Mouse (Mus musculus) urinary bladder, postnatal 36 days (tissue): ENCODE data around the gene Tnfrsf18.

Experiments used
- DNase-seq, 2 experiments: peaks; one replicate each; pipeline ENCODE4 v3.0.0; 2022; ENCODE audit warnings: low spot score in 2 of 2, mixed read lengths in 1 of 2

Tnfrsf18 gene

DNA sequence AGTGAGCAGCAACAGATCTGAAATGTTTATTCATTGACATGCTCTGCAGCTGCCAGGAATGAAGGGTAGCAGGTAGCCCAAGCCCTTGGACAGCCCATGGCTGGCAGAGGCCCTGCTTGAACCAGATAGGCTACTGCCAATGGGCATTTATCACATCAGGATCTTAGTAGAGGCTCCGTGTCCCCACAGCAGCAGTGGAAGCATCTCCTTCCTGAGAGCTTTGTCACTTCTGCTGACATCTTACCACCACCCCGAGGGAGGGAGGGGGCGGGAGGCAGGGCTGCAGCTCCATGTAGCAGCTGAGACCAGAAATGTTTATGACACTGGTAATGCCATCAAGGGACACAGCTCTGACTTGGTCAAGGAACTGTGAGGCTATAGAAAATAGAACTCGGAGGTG lies 6.9 kb downstream of the Tnfrsf18 start:
- no peak for DNase-seq

DNA sequence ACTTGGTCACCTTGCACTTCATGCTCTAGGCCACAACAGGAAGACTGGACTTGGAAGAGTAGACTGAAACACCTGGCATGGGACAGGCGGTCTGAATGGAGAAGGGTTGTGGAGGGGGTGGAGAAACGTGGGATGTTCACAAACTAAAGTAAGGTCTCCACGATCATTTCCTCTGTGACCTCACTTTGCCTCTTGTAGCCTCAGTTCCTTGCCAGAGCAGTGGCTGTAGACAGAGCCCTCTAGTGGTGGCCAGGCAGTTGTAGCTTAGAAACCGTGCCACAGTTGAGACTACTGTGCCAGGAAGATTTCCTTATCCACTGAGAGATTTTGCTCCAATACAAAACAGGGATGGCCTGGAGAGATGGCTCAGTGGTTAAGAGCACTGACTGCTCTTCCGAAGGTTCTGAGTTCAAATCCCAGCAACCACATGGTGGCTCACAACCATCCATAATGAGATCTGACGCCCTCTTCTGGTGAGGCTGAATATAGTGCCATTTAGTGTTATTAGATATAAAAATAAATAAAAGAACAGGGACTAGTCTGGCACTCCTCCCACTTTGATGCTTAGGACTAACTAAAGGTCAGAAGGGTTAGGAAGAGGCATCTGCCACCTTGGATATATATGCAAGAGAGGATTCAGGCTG lies 7.6 kb downstream of the Tnfrsf18 start:
- DNase-seq: peak in 1 of 2 experiments; percentile 35

DNA sequence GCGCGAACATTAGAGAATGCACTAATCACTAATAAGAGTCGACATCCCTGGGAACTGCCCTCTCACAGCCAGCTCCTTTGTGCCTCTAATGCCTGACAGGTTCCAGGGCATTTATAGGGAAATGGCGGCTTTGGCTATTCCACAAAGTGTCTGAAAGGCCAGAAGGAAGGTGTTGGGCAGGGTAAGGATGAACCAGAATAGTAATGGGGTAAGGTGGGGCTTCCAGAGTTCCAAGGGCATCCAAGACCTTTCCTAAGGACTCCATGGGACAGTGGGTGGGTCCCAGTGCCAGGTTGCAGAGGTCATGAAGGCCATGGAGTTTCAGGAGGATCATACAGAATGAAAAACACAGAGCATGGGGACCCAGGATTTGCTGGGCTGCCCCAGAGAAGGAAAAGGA lies 8.3 kb downstream of the Tnfrsf18 start:
- DNase-seq: no peak

DNA sequence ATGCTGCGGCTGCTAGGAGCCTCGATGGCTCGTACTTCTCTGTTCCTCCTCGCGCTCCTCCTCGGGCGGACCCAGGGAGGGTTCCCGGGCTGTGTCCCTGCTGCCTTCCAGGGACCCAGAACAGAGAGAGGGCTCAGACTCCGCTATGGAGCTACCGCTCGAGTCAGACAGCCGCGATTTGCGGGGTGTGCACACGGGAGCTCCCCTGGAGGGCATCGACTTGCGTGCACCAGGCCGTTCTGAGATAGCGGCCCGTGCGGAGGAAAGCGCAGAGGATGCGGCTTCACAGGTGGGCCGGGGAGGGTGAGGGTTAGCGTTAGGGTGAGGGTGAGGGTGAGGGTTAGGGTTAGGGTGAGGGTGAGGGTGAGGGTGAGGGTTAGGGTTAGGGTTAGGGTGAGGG lies 8.9 kb downstream of the Tnfrsf18 start:
- no peak for DNase-seq

DNA sequence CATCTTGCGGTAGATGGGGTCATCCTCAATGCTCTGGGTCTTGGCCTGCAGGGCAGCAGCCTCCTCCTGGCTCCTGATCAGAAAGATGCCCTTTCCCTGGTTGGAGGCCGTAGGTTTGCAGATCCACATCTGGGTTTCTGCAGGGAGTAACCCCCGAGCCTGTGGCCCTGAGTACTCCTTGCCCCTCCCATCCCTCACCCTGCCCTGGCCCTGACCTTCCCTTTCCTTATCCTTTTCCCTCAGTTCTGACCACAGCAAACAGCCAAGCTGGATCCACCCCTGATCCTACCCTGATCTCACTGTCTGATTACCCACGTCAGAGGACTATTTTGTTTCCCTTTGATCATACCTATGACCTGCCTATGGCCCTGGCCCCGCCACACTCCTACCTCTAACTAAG lies 18.8 kb downstream of the Tnfrsf18 start:
- no peak for DNase-seq

DNA sequence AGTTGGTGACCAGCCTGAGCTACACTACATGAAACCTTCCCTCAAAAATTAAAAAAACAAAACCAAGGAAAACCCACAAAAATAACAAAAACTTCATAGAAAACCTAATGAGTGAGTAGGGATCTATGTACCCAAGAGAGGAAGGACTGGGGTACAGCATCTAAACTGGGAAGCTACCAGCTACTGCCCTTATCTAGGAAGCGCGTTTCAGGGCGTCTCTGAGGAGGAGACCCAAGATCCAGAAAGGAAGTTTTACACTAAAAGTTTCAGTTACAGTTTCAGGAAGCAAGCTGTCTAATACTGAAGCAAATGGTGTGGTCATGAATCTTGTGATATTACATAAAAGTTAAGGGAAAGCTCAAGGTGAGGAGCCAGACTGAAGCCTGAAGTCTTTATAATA lies 23.8 kb downstream of the Tnfrsf18 start:
- no peak for DNase-seq

DNA sequence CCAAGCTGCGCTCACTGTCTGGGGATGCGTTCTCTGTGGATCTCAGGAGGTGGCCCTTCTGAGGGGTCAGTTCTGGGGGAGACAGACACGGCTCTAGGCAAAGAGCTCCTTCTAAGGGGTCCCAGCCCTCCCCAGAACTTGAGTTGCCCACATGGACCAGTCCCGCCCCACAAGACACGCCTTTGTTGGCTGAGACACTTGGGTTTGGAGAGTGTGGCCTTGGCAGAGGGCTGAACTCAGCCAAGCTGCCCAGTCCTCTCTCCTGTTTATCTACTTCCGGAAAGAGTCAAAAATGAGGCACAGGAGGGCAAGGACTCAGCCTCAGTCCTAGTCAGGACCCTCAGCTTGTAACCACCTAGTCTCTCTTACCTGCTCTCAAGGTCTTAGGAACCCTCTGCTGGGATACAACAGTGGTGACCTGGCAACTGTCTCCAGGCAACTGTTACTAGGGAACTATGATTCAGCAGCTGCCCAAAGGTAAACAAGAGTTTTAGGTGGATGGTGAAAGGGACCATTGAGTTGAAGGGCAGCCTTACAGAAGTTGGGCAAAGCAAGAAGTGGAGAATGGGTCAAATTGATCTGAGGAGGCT lies 24.5 kb downstream of the Tnfrsf18 start:
- DNase-seq: no peak

DNA sequence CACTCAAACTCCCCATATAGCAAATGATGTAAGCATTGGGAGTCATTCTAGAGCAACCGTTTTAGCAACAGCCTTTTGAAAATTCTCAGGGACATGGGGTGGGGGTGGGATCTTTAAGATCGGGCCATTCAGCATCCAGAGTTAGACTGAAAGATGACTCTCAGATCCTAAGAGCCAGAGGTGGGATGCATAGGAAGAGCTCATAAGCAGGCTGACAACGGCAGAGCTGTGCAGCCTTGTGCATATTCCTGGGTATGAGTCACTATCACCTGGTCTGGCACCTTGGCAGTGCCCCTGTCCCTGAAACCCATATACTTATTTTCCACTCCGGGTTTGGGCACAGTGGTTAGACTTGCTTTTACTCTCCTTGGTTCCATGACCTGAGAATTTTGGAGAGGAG lies 27.1 kb downstream of the Tnfrsf18 start:
- DNase-seq: no peak

DNA sequence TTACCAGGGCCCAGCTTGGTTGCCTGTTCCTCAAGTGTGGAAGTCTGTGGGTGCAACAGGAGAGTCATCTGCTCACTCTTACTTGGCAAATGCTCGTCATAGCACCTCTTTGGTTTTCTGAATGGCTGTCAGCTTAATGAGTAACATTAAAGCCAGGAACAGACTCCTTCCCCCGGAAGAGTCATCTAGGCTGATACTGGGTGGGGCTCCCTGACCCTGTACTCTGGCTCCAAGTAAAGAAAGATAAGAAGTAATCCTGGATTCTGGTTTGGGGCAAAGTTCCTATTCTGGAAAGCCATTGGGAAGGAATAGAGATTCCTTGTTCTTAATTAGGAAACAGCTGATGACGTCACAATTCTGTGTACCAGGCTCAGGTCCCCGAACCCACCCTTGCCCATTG lies 28.2 kb downstream of the Tnfrsf18 start:
- no peak for DNase-seq

DNA sequence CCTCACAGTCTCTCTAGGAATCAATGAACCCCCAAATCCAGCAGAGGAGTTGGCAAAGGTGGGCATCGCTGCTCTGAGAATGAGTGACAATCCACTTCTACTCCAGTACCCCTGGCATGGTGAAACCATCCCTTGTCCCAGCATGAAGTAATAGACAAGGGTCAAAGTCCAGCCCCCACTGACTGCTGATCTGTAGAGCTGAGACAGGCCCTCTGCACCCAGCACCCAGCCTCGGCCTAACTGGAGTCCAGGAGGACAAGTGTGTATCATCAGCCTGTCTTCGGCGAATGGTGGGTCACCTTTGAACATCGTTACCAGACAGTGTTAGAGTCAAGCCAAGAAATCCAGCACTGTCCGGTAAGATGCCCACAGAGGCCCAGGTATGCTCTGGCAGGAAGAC lies 28.6 kb downstream of the Tnfrsf18 start:
- no peak for DNase-seq

DNA sequence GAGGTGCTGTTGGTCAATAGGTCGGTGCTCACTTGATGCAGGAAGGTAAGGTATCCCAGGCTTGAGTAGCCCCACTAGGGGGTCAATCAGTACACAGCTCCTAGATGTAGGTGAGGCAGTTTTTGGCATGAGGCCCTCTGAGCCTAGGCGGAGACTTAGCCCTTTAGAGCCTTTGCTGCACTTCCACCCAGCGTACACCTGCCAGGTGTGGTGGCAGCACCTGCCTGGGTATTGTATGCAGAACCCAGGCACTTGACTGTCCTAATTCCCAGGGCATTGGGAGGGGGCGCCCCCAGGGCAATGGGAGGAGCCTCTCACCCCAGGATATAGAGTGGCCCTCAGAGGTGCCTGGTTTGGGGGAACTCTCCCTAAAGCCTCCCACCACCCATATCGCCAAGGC lies 29.2 kb downstream of the Tnfrsf18 start:
- DNase-seq: no peak

DNA sequence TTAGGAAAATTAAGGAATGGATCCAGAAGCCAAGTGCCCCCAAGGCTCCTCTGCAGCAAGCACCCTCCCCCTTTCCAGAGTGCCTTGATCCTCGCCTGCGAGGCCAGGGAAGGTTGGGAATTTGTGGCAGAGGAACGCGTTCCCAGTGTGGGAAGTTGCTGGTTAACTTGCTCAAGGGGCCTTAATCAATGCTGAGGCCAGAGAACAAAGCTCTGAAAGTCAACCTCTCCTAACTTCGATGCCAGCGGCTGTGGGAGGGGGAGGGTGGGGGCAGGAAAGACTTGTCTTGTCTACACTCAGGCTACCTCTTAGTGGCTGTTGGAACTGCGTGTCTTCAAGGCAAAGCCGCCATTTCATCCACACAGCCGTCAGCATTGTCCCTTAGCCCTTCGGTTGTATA lies 31.7 kb downstream of the Tnfrsf18 start:
- no peak for DNase-seq

DNA sequence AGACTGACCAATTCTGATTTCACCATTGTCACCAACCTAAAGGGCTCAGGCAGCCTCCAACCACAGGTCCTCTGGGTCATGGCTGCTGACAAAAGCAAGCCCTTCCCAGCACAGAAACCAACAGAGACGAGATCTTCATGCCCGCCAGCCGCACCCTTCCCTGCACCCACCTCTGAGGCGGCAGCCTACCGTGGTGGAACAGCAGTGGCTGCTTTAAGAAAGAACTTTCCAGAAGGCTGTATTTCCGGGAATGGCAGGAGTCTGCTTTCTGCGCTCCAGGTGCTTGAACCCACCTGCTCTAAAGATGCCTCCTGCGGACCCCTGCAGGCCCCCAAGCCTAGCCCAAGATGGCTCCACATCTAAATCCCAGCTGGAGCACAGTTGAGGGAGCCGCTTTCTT lies 32.9 kb downstream of the Tnfrsf18 start:
- DNase-seq: peak in 1 of 2 experiments; percentile 20

DNA sequence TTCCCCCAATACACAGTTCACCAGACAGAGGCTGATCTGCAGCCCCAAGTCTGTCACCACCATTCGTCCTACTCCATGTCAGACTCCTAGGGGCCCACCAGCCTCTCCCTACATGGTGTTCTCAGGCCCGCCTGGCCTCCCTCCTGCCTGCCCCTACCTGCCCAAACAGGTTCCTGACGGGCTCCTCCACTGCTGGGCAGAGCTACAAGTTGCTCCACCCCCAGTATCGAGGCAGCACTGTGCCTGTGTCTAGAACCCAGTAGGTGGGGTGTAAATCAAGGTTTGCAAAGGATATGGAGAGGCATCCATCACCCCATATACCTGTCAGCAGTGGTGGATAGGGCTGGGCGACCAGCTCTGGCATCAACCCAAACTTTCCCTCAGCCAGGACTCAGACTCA lies 33.3 kb downstream of the Tnfrsf18 start, which contains the start of gene Ttll10:
Gene Ttll10, minus strand, starts transcription at position 154 of the 400 bp plus-strand sequence.
- DNase-seq: peak; percentile 68 to 82

DNA sequence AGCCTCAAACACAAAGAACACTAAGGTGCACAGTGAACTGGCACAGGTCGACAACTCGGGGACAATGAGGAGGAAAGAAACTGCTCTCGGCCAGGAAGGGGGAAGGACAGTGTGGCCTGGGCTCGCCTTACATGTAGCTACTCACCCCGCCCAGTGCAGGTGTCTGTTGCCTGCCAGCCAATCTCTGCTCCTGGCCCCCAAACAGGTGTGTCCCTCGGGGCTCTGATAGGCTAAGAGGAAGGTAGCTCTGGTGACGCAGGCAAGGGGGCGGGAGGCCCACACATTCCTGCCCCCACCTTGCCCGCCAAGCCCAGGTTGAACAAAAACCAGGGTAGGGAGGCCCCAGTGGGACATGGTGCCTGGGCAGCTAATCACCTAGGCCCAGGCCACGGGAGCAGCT lies 33.7 kb downstream of the Tnfrsf18 start:
- DNase-seq: peak; percentile 76 to 84

DNA sequence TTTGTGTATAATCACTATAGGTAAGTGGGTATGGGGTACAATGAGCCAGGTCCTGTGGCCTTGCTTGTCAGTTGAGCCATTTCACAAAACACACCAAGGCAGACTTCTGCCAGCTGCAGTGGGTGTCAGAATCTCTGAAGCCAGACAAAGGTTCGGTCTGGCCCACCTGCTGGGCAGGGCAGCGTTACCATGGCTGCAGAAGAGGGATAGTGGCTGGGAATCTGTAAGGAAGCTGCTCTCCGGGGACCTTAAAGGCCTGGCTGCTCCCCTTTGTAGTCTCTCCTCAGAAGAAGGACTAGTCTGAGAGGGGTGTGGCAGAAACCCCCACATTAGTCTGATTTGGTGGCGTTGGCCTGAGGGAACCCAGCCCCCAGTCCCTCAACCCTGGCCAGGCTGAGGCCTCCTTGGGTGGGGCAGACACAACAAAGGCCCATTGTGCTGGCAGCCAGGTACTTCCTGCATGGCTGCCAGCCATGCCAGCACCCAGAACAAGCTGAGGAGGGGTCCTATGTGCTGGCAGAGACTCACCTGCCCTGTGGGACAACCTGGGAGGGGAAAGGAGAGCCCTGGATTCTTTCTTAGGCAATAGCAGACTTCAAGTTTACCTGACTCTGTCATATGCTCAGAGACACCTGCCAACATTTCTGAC lies 38.0 kb downstream of the Tnfrsf18 start:
- no peak for DNase-seq

DNA sequence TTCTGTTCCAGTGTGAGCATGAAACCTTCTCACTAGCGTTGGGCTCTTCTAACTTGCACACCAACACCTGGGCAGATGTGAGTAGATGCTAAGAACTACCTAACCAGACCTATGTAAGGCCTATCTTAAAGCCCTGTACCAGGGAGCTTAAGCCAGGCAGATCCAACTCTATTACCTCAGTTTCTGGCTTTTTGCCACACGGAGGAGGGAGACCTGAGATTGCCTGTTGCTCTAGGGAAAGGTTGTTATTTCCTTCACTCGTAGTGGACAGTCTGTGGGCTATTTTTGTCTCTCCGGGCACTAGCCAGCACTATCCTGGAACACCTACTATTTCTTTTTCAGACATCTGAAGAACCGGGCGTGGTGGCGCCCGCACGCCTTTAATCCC lies 38.5 kb downstream of the Tnfrsf18 start:
- no peak for DNase-seq

DNA sequence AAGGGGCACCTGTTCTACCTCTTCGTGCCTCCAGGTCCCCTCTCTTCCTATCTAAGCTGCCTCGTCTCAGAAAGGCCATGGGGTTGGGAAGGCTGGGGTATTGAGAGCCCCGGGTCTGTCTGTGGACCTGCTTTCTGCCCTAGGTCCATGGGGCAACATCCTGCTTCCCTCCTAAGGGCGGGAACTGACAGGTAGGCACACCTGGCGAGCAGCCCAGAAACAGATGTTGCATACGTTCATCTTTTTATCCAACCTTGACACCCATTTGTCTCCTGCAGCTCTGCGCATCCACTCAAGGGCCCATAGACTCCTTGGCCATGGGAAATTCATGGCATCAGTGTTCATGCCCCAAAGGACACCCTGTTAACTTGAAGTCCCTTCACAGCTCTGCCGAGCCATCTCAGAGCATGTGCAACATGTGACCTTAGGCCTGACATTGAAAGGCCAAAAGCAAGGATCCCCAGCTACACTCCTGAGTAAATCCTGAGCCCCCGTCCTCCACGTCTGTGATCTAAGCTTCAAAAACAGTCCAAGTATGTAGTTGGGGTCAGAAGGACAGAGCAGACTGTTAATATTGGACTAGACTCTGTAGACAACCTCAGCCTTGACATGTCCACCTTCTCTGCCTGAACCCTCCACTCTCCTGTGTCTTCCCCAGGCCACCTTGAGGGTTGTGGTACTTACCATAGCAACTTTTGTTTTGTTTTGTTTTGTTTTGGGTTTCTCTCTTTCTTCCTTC lies 39.4 kb downstream of the Tnfrsf18 start:
- no peak for DNase-seq

DNA sequence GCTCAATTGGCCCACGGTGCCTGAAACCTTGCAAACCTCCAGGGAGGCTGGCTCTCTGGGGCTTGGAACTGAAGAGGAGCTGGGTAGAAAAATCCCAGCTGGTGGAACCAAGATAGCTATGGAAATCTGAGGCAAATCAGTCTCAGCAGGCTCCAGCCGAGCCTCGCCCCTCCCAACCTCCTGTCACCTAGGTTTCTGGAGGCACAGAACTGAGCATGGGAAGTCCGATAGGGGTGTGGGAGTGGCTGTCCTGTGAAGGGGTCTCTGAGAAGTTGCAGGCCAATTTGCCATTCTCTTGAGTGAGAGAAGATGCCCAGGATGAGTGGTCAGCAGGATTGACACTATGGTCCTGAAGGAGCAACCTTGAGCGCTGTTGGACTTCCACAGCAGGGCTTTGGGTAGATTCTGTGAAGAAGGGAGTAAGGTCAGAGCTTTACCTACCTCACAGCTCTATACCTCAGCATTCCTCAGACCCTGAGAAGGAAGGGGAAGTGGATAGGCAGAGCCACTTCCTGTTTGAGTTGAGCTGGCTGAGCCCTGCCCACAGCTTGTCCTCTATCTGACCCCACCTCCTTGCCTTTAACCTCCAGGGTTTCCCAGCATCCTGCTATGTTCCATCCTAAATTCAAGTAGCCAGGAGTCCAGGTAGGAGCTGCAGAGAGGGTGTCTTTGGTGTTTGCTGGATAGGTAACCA lies 41.4 kb downstream of the Tnfrsf18 start:
- DNase-seq: no peak

DNA sequence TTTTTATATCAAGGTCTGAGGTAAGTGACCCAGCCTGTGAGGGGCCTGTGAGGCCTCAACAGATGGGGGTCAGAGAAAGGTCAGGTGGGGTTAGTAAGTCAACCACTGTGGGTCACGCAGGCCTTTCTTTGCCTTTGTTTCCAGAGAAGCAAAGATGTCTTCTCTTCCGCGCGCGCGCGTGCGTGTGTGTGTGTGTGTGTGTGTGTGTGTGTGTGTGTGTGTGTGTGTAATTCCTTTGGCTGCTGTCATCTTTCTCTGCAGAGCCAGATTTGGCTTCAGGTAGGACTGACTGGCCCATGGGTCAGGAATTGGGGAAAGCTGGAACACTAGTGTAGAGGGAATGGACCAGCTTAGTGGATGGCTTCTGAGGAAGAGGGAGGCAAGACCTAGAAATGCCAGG lies 43.7 kb downstream of the Tnfrsf18 start:
- DNase-seq: no peak

DNA sequence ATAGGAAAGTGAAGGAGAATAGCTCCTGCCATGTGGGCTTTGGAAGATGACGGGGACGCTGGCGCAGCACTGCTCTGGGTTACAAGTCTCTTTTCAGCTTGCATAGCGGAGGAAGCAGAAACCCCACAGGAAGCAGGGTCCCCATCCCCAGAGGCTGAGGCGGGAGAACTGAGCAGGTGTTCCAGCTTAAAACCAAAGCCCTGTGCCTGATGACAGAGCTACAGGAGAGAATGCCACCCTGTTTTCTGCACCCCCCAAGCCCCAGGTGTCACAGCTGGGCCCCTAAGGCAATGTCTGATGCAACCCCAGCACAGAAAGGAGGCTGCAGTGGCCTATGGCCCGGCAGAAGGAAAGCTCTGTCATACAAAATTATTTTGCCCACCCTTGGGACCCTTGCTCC lies 44.3 kb downstream of the Tnfrsf18 start:
- DNase-seq: no peak

DNA sequence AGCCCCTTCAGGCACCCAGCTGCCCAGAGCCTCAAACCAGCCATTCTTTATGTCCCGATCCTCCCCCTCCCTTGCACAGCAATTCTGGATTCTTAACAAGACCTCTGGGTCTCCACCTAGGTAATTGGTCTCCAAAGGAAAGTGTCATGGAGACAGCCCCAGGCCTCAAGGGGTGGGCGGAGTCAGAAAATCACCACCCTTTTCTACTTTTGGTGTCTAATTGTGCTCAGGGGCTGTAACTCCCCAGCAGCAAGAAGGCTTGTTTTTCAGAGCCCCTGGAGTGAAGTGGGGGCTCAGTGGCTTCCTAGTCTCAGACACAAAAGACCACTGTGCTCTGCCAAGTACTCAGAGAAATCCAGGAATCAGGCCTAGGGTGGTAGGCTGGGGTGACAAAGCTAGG lies 44.8 kb downstream of the Tnfrsf18 start:
- DNase-seq: no peak
